In the genomic region with DNA sequence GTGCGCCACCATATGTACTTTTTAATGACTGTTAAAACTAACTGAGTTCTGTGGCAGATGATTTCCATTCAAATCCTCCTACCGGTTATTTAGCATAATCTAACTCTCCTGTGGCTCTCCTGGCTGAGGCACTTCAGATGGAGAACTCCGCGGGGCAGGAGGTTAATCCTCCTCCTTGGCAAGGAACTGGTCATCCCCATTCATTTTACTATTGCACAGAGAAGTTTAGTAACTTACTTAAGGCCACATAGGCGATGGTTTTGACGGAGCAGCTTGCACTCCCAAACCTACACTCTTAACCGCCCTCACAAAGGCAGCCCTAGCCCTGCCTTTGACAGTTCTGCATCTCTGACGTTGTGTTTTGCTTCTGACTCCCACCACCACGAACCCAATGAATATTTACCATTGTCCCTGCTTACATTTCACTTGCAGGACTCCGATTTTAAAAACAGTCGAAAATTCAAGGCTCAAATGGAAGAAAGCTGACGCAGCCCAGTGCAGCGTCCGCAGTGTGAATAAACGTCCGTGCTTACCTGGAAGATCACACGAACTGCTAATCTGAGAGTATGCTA, we compare ENCODE assay signal across 8 mouse cellular contexts. TPM values are rescaled to one million over a fixed set of nuclear protein-coding genes. Genes with fewer than 3 reads are reported as not detected.
DNase-seq lines count a peak whose midpoint lies in the region; ATAC-seq lines count a peak whose summit lies in the region.

No protein-coding gene starts in this region.

- peak overlapping the region; percentile 33; the same call in 1 of the 2 replicates for H3K9ac ChIP-seq in kidney, embryonic 15.5 days
- no peak overlapping the region; the same call in 1 of the 2 replicates for H3K9ac ChIP-seq in hindbrain, embryonic 11.5 days (ENCODE audit: low read depth, low read length)
- H3K9ac ChIP-seq in midbrain, embryonic 12.5 days (replicated peaks) = no peak overlapping the region; the same call in 1 of the 2 replicates

- peak overlapping the region; percentile 76 for H3K4me2 ChIP-seq in kidney, embryonic 15.5 days
- peak overlapping the region; percentile 36 for H3K4me2 ChIP-seq in hindbrain, embryonic 11.5 days (replicated peaks; ENCODE audit: low read depth, low read length)
- H3K4me2 ChIP-seq in midbrain, embryonic 12.5 days (replicated peaks) = peak overlapping the region; percentile 68

- no peaks in the 10 kb centered on the region for H3K36me3 ChIP-seq in kidney, embryonic 15.5 days
- no peaks in the 10 kb centered on the region for H3K36me3 ChIP-seq in hindbrain, embryonic 11.5 days (ENCODE audit: control insufficient read depth, insufficient read depth, low read length)
- H3K36me3 ChIP-seq in midbrain, embryonic 12.5 days = no peaks in the 10 kb centered on the region

- ATAC-seq in kidney, embryonic 15.5 days (replicated peaks; ENCODE audit: low FRiP score) = no peak
- ATAC-seq in hindbrain, embryonic 11.5 days (ENCODE audit: low FRiP score) = no peak
- no peak for ATAC-seq in midbrain, embryonic 12.5 days (ENCODE audit: low FRiP score, low read depth)
- no peak for ATAC-seq in megakaryocyte progenitor cell, adult 5-6 weeks (replicated peaks; ENCODE audit: poor library complexity)

- H3K27ac ChIP-seq in kidney, embryonic 15.5 days = 0 out of 2 replicates have a peak overlapping the region, but pooled peaks have one; percentile 29
- no peak overlapping the region for H3K27ac ChIP-seq in hindbrain, embryonic 11.5 days (ENCODE audit: low read depth, low read length)
- H3K27ac ChIP-seq in midbrain, embryonic 12.5 days (replicated peaks) = peak overlapping the region; percentile 80

- no peak for DNase-seq in kidney, postnatal 25 days
- DNase-seq in embryo, embryonic 11 days = peak; percentile 17
- no peak for DNase-seq in hindbrain, embryonic 11.5 days (ENCODE audit: low spot score)
- DNase-seq in adrenal gland, adult (ENCODE audit: inconsistent age in 2 of 2, low spot score in 1 of 2) = no peak
- DNase-seq in ovary, postnatal 14 days (ENCODE audit: low spot score) = no peak

- no peaks in the 10 kb centered on the region for H3K9me3 ChIP-seq in kidney, embryonic 15.5 days (replicated peaks)
- no peaks in the 10 kb centered on the region for H3K9me3 ChIP-seq in hindbrain, embryonic 11.5 days (ENCODE audit: control insufficient read depth, low read length)
- H3K9me3 ChIP-seq in midbrain, embryonic 12.5 days = no peaks in the 10 kb centered on the region

- 13% methylated on average over 17 of the region's 17 CpGs for WGBS in kidney, embryonic 15.5 days
- WGBS in hindbrain, embryonic 11.5 days = 8% methylated on average over 17 of the region's 17 CpGs
- 4% methylated on average over 17 of the region's 17 CpGs for WGBS in midbrain, embryonic 12.5 days

- H3K4me3 ChIP-seq in kidney, embryonic 15.5 days (replicated peaks) = peak overlapping the region; percentile 44
- peak overlapping the region; percentile 33 for H3K4me3 ChIP-seq in hindbrain, embryonic 11.5 days (ENCODE audit: low read depth, low read length)
- peak overlapping the region; percentile 37 for H3K4me3 ChIP-seq in midbrain, embryonic 12.5 days

- H3K4me1 ChIP-seq in kidney, embryonic 15.5 days = peaks cover 20% of the 10 kb centered on the region
- H3K4me1 ChIP-seq in hindbrain, embryonic 11.5 days (replicated peaks; ENCODE audit: control insufficient read depth, insufficient read depth, low read length) = peaks cover 3% of the 10 kb centered on the region; the same call in 1 of the 2 replicates
- peaks cover 27% of the 10 kb centered on the region for H3K4me1 ChIP-seq in midbrain, embryonic 12.5 days

- H3K27me3 ChIP-seq in kidney, embryonic 15.5 days = 0 out of 2 replicates have a peak, but pooled peaks cover 3% of the 10 kb centered on the region
- H3K27me3 ChIP-seq in hindbrain, embryonic 11.5 days (ENCODE audit: control insufficient read depth, insufficient read depth, low read length) = no peaks in the 10 kb centered on the region; the same call in 1 of the 2 replicates
- H3K27me3 ChIP-seq in midbrain, embryonic 12.5 days = no peaks in the 10 kb centered on the region; the same call in 1 of the 2 replicates

RNA-seq across cellular contexts. Expression of a gene that starts 3.8 kb away (rescaled TPM):
- polyA plus RNA-seq in kidney, embryonic 15.5 days (2015; fragmentation: Nextera tagmentation; extraction: Ambion mirVana) = 448 and 457 TPM in 2 replicates
- polyA plus RNA-seq in hindbrain, embryonic 11.5 days (2014; fragmentation: Nextera tagmentation; extraction: Ambion mirVana) = 413 and 428 TPM in 2 replicates
- 394 and 399 TPM in 2 replicates for polyA plus RNA-seq in midbrain, embryonic 12.5 days (2016; fragmentation: Nextera tagmentation; extraction: Ambion mirVana)
- total RNA-seq in megakaryocyte progenitor cell, adult 5-6 weeks (2015) = 160 and 167 TPM in 2 replicates
- total RNA-seq in megakaryocyte progenitor cell, adult 5-6 weeks (2017) = 91.4 and 129 TPM in 2 replicates

RNA-seq across cellular contexts. Expression of a gene that starts 29.5 kb away (rescaled TPM):
- 40.5 and 45.3 TPM in 2 replicates for polyA plus RNA-seq in kidney, embryonic 15.5 days (2015; fragmentation: Nextera tagmentation; extraction: Ambion mirVana)
- 34.9 and 39.8 TPM in 2 replicates for polyA plus RNA-seq in hindbrain, embryonic 11.5 days (2014; fragmentation: Nextera tagmentation; extraction: Ambion mirVana)
- polyA plus RNA-seq in midbrain, embryonic 12.5 days (2016; fragmentation: Nextera tagmentation; extraction: Ambion mirVana) = 93.4 and 97.2 TPM in 2 replicates
- 9.0 and 13.1 TPM in 2 replicates for total RNA-seq in megakaryocyte progenitor cell, adult 5-6 weeks (2015)
- total RNA-seq in megakaryocyte progenitor cell, adult 5-6 weeks (2017) = 19.2 and 23.4 TPM in 2 replicates

RNA-seq across cellular contexts. Expression of a gene that starts 51.1 kb away (rescaled TPM):
- 18.7 and 21.4 TPM in 2 replicates for polyA plus RNA-seq in kidney, embryonic 15.5 days (2015; fragmentation: Nextera tagmentation; extraction: Ambion mirVana)
- 1.2 and 2.4 TPM in 2 replicates for polyA plus RNA-seq in hindbrain, embryonic 11.5 days (2014; fragmentation: Nextera tagmentation; extraction: Ambion mirVana)
- 0.39 and 0.89 TPM in 2 replicates for polyA plus RNA-seq in midbrain, embryonic 12.5 days (2016; fragmentation: Nextera tagmentation; extraction: Ambion mirVana)
- total RNA-seq in megakaryocyte progenitor cell, adult 5-6 weeks (2015) = 5.5 and 5.7 TPM in 2 replicates
- 4.8 and 5.0 TPM in 2 replicates for total RNA-seq in megakaryocyte progenitor cell, adult 5-6 weeks (2017)

RNA-seq across cellular contexts. Expression of a gene that starts 53.0 kb away (rescaled TPM):
- 340 and 433 TPM in 2 replicates for polyA plus RNA-seq in kidney, embryonic 15.5 days (2015; fragmentation: Nextera tagmentation; extraction: Ambion mirVana)
- 266 and 286 TPM in 2 replicates for polyA plus RNA-seq in hindbrain, embryonic 11.5 days (2014; fragmentation: Nextera tagmentation; extraction: Ambion mirVana)
- 240 and 287 TPM in 2 replicates for polyA plus RNA-seq in midbrain, embryonic 12.5 days (2016; fragmentation: Nextera tagmentation; extraction: Ambion mirVana)
- total RNA-seq in megakaryocyte progenitor cell, adult 5-6 weeks (2015) = not detected in 2 replicates
- total RNA-seq in megakaryocyte progenitor cell, adult 5-6 weeks (2017) = not detected in 2 replicates
